Mouse (Mus musculus): ENCODE results near the gene Lclat1. TPM values are rescaled to one million over a fixed set of nuclear protein-coding genes. Genes with fewer than 3 reads are reported as not detected.

The Lclat1 gene
- polyA plus RNA-seq, 1 experiment = not detected

DNA sequence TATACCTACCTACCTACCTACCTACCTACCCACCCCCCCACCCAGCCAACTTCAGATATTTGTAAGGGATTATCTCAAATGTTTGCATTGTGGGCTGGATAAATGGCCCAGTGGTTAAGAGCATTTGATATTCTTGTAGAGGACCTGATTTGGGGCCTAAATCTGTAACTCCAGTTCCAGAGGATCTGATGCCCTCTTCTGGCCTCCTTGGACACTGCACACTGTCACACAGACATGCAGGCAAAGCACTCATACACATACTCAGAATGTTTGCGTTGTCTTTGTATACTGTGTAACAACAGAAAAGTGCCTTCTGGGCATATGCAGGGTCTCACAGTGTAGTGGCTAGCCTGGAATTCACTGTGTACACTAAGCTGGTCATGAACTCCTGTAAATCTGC is 88.4 kb downstream of the Lclat1 start:
- Histone ChIP-seq H3K4me1 (ENCODE audit: control insufficient read depth) (no peaks in the 10 kb centered on the region), H3K36me3 (ENCODE audit: control insufficient read depth) (no peaks in the 10 kb centered on the region), H3K4me3 (replicated peaks) (no peak overlapping the region), H3K9me3 (ENCODE audit: control insufficient read depth, low read length) (no peaks in the 10 kb centered on the region), H3K27me3 (ENCODE audit: control insufficient read depth) (no peaks in the 10 kb centered on the region)
- TF ChIP-seq GATA1 (IDR thresholded peaks at IDR 0.05; ENCODE audit: low read length) (no peak), TAL1 (IDR thresholded peaks at IDR 0.05; ENCODE audit: low read length) (no peak)

DNA sequence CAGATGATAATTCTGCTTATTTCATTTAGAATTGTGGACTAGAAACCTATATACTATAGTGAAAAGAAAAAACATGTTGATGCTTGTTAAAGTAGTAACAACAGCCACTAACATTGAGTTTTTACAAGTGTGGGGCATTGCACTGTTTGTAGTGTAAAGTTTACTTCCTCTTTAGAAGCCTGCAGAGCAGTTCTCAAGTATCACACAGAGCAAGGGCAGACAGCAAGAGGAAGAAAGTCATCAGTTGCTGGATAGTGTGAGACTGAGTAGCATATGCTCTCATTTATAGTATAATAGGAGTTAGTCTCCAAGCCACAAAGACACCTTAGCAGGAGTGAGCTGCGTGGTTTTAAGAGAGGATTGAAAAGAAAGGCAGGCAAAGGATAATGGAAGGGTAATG is 89.9 kb downstream of the Lclat1 start:
- TF ChIP-seq TAL1 (IDR thresholded peaks at IDR 0.05; ENCODE audit: low read length) = no peak
- no peak for TF ChIP-seq GATA1 (IDR thresholded peaks at IDR 0.05; ENCODE audit: low read length)
- no peaks in the 10 kb centered on the region for H3K4me1 ChIP-seq (ENCODE audit: control insufficient read depth)
- no peaks in the 10 kb centered on the region; the same call in 1 of the 2 replicates for H3K9me3 ChIP-seq (ENCODE audit: control insufficient read depth, low read length)
- no peaks in the 10 kb centered on the region for H3K27me3 ChIP-seq (ENCODE audit: control insufficient read depth)
- H3K4me3 ChIP-seq (replicated peaks) = no peak overlapping the region
- no peaks in the 10 kb centered on the region for H3K36me3 ChIP-seq (ENCODE audit: control insufficient read depth)

- TF ChIP-seq TAL1 (IDR thresholded peaks at IDR 0.05; ENCODE audit: low read length) (no peak), GATA1 (IDR thresholded peaks at IDR 0.05; ENCODE audit: low read length) (no peak)
These were observed 91.6 kb downstream of the Lclat1 start for GRCm38 (mm10) chr17:73199387-73199786.

GRCm38 (mm10) chr17:73200380-73200779 is 92.6 kb downstream of the Lclat1 start:
- no peaks in the 10 kb centered on the region for H3K27me3 ChIP-seq (ENCODE audit: control insufficient read depth)
- H3K9me3 ChIP-seq (ENCODE audit: control insufficient read depth, low read length) = peaks cover 2% of the 10 kb centered on the region; the same call in 1 of the 2 replicates
- H3K36me3 ChIP-seq (ENCODE audit: control insufficient read depth) = no peaks in the 10 kb centered on the region; the same call in 1 of the 2 replicates
- TF ChIP-seq TAL1 (IDR thresholded peaks at IDR 0.05; ENCODE audit: low read length) (no peak), GATA1 (IDR thresholded peaks at IDR 0.05; ENCODE audit: low read length) (no peak)
- H3K4me1 ChIP-seq (ENCODE audit: control insufficient read depth) = no peaks in the 10 kb centered on the region
- H3K4me3 ChIP-seq (replicated peaks) = no peak overlapping the region

More at GRCm38 (mm10) chr17:73199387-73199786, 91.6 kb downstream of the Lclat1 start:
- no peaks in the 10 kb centered on the region; the same call in 1 of the 2 replicates for H3K36me3 ChIP-seq (ENCODE audit: control insufficient read depth)
- H3K4me1 ChIP-seq (ENCODE audit: control insufficient read depth) = no peaks in the 10 kb centered on the region
- peaks cover 2% of the 10 kb centered on the region; the same call in 1 of the 2 replicates for H3K9me3 ChIP-seq (ENCODE audit: control insufficient read depth, low read length)
- no peaks in the 10 kb centered on the region for H3K27me3 ChIP-seq (ENCODE audit: control insufficient read depth)
- no peak overlapping the region for H3K4me3 ChIP-seq (replicated peaks)

DNA sequence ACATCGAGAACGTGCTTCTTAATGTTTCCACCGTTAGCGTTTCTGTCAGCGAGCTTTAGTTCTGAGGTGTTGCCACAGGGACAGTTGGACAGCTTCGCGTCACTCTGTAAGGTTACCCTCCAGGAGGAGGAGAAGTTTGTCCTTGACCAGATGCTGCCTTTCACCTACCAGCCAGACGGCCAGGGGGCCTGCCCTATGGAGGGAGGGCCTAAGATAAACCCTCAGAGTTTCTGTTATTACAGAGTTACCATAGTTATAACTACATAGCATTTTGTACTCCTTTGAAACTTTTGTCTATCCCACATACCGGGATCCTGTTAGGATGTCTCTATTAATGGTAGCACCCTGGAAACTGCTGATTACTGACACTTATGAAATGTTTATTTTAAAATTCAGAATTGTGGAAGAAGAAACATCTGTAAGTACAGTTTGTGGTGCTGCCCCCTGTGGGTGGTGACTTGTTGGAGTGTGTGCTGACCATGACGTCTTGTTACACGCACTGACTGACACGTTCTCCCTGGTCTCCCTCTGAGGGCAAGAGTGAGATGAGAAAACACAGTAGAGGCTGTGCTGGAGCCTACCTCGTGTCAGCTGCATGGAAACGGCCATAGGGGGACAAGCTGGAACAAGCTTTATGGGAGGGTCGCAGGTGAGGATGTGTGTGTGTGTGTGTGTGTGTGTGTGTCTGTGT is 96.0 kb downstream of the Lclat1 start:
- Histone ChIP-seq H3K4me3 (replicated peaks) (no peak overlapping the region), H3K36me3 (ENCODE audit: control insufficient read depth) (no peaks in the 10 kb centered on the region; the same call in 1 of the 2 replicates), H3K4me1 (ENCODE audit: control insufficient read depth) (no peaks in the 10 kb centered on the region), H3K27me3 (ENCODE audit: control insufficient read depth) (no peaks in the 10 kb centered on the region), H3K9me3 (ENCODE audit: control insufficient read depth, low read length) (peaks cover 2% of the 10 kb centered on the region; the same call in 1 of the 2 replicates)
- TF ChIP-seq TAL1 (IDR thresholded peaks at IDR 0.05; ENCODE audit: low read length) = no peak
- no peak for TF ChIP-seq GATA1 (IDR thresholded peaks at IDR 0.05; ENCODE audit: low read length)

DNA sequence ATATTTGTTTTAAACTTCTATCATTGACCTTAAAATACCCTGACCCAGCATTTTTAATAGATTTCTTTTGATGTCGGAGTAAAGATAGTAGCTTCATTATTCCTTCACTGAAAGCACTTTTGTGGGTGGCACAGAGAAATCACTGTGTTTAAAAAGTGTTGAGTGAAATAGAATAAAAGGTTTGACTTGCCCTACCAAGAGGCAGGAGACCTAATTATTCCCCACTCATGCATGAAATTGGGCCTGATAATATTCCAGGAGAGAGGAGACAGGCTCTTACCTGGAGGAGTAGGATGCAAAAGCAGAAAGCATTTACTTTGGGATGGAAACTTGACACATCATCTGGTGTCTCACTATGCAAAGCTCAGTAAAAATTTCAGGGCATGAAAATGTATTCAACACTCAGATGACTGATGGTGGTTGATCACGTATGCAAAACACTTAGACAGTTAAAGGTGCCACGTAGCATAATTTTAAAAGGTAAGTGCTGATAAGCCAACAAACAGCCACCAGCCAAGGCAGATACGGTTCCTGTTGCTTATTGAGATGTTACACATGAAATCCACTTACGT is 103.3 kb downstream of the Lclat1 start:
- no peak for TF ChIP-seq GATA1 (IDR thresholded peaks at IDR 0.05; ENCODE audit: low read length)
- no peak for TF ChIP-seq TAL1 (IDR thresholded peaks at IDR 0.05; ENCODE audit: low read length)
- H3K4me1 ChIP-seq (ENCODE audit: control insufficient read depth) = no peaks in the 10 kb centered on the region
- no peaks in the 10 kb centered on the region for H3K36me3 ChIP-seq (ENCODE audit: control insufficient read depth)

GRCm38 (mm10) chr17:73212754-73213153 is 105.0 kb downstream of the Lclat1 start:
- H3K4me1 ChIP-seq (ENCODE audit: control insufficient read depth) = no peaks in the 10 kb centered on the region
- no peaks in the 10 kb centered on the region for H3K27me3 ChIP-seq (ENCODE audit: control insufficient read depth)
- no peak for TF ChIP-seq TAL1 (IDR thresholded peaks at IDR 0.05; ENCODE audit: low read length)
- TF ChIP-seq GATA1 (IDR thresholded peaks at IDR 0.05; ENCODE audit: low read length) = no peak
- H3K4me3 ChIP-seq (replicated peaks) = no peak overlapping the region
- H3K36me3 ChIP-seq (ENCODE audit: control insufficient read depth) = no peaks in the 10 kb centered on the region
- H3K9me3 ChIP-seq (ENCODE audit: control insufficient read depth, low read length) = no peaks in the 10 kb centered on the region

More for the DNA sequence above, 103.3 kb downstream of the Lclat1 start:
- Histone ChIP-seq H3K4me3 (replicated peaks) (no peak overlapping the region), H3K27me3 (ENCODE audit: control insufficient read depth) (no peaks in the 10 kb centered on the region), H3K9me3 (ENCODE audit: control insufficient read depth, low read length) (no peaks in the 10 kb centered on the region)

GRCm38 (mm10) chr17:73213187-73213586 is 105.4 kb downstream of the Lclat1 start:
- Histone ChIP-seq H3K4me3 (replicated peaks) (no peak overlapping the region), H3K27me3 (ENCODE audit: control insufficient read depth) (no peaks in the 10 kb centered on the region), H3K9me3 (ENCODE audit: control insufficient read depth, low read length) (no peaks in the 10 kb centered on the region), H3K36me3 (ENCODE audit: control insufficient read depth) (no peaks in the 10 kb centered on the region), H3K4me1 (ENCODE audit: control insufficient read depth) (no peaks in the 10 kb centered on the region)
- TF ChIP-seq TAL1 (IDR thresholded peaks at IDR 0.05; ENCODE audit: low read length) = no peak
- TF ChIP-seq GATA1 (IDR thresholded peaks at IDR 0.05; ENCODE audit: low read length) = no peak

- H3K36me3 ChIP-seq (ENCODE audit: control insufficient read depth) = no peaks in the 10 kb centered on the region
- H3K4me3 ChIP-seq (replicated peaks) = no peak overlapping the region
- TF ChIP-seq GATA1 (IDR thresholded peaks at IDR 0.05; ENCODE audit: low read length) (no peak), TAL1 (IDR thresholded peaks at IDR 0.05; ENCODE audit: low read length) (no peak)
These were observed 105.9 kb downstream of the Lclat1 start for GRCm38 (mm10) chr17:73213677-73214076.

More at GRCm38 (mm10) chr17:73213677-73214076, 105.9 kb downstream of the Lclat1 start:
- H3K27me3 ChIP-seq (ENCODE audit: control insufficient read depth) = no peaks in the 10 kb centered on the region
- H3K9me3 ChIP-seq (ENCODE audit: control insufficient read depth, low read length) = no peaks in the 10 kb centered on the region
- no peaks in the 10 kb centered on the region for H3K4me1 ChIP-seq (ENCODE audit: control insufficient read depth)
